Mouse (Mus musculus) megakaryocyte, embryonic 14.5 days (primary cell): Measurements from ENCODE around the gene Xk.

ENCODE experiments used
- FLI1 ChIP-seq: IDR thresholded peaks from 2 replicates; pipeline ENCODE4 v1.6.1; 2012; ENCODE audit warnings: low read length, inconsistent platforms, mixed read lengths
- GATA1 ChIP-seq: IDR thresholded peaks from 3 replicates; pipeline ENCODE4 v1.6.1; 2012; ENCODE audit warnings: mixed read lengths, low read length, inconsistent platforms, borderline replicate concordance

- TF ChIP-seq FLI1, result no peak
- TF ChIP-seq GATA1, result no peak
Measured at GRCm38 (mm10) chrX:9253990-9254389, 18.6 kb upstream of the Xk start.
